Mouse (Mus musculus): ENCODE results near the gene Mospd2. TPM values are rescaled to one million over a fixed set of nuclear protein-coding genes. Genes with fewer than 3 reads are reported as not detected.

Gene Mospd2
- polyA plus RNA-seq, 1 experiment from 2014 or later: 31.6 TPM

GRCm38 (mm10) chrX:164941540-164941939, 38.6 kb downstream of the Mospd2 start:
- no peak overlapping the region for H3K9ac ChIP-seq (replicated peaks; ENCODE audit: low read depth, low read length)
- H3K27ac ChIP-seq (ENCODE audit: low read length): no peak overlapping the region
- ATAC-seq (ENCODE audit: insufficient number of reproducible peaks, insufficient read depth, low FRiP score, low read depth): no peak
- 96% methylated on average over 5 of the region's 5 CpGs for WGBS
- no peaks in the 10 kb centered on the region for H3K36me3 ChIP-seq (ENCODE audit: control insufficient read depth, insufficient read depth, low read length)
- no peak overlapping the region for H3K4me3 ChIP-seq (ENCODE audit: low read depth, low read length)
- H3K9me3 ChIP-seq (ENCODE audit: control insufficient read depth, low read depth, low read length): no peaks in the 10 kb centered on the region
- no peaks in the 10 kb centered on the region for H3K27me3 ChIP-seq (ENCODE audit: control insufficient read depth, insufficient read depth, low read length)
- no peak overlapping the region for H3K4me2 ChIP-seq (replicated peaks; ENCODE audit: low read depth, low read length)
- H3K4me1 ChIP-seq (ENCODE audit: control insufficient read depth, insufficient read depth, low read length): no peaks in the 10 kb centered on the region

DNA sequence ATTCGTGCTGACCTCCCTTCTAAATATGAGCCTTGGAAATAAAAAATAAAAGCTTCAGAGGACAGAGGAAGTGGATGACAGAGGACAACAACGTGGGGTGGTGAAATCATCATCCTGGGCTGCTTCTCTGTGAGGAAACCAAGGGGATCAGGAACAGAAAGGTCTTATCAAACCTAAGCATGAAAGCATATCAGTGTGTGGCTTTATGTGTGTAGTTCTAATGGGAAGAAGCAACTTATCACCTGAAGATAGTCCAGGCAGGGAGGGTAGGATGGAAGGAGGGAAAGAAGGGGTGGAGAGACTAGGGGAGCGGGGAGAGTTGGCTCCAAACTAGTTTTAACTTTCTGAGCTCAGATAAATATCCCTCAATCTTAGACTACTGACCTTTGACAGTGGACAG, 67.2 kb downstream of the Mospd2 start:
- ATAC-seq (ENCODE audit: insufficient number of reproducible peaks, insufficient read depth, low FRiP score, low read depth): no peak
- H3K27ac ChIP-seq (ENCODE audit: low read length): no peak overlapping the region
- WGBS: 76% methylated on average over 3 of the region's 3 CpGs
- H3K4me1 ChIP-seq (ENCODE audit: control insufficient read depth, insufficient read depth, low read length): no peaks in the 10 kb centered on the region
- H3K36me3 ChIP-seq (ENCODE audit: control insufficient read depth, insufficient read depth, low read length): no peaks in the 10 kb centered on the region
- no peaks in the 10 kb centered on the region for H3K27me3 ChIP-seq (ENCODE audit: control insufficient read depth, insufficient read depth, low read length)
- no peaks in the 10 kb centered on the region for H3K9me3 ChIP-seq (ENCODE audit: control insufficient read depth, low read depth, low read length)
- no peak overlapping the region for H3K4me3 ChIP-seq (ENCODE audit: low read depth, low read length)
- no peak overlapping the region for H3K9ac ChIP-seq (replicated peaks; ENCODE audit: low read depth, low read length)
- no peak overlapping the region for H3K4me2 ChIP-seq (replicated peaks; ENCODE audit: low read depth, low read length)

GRCm38 (mm10) chrX:164912186-164912585, 68.0 kb downstream of the Mospd2 start:
- Histone ChIP-seq H3K4me1 (ENCODE audit: control insufficient read depth, insufficient read depth, low read length) (no peaks in the 10 kb centered on the region), H3K27ac (ENCODE audit: low read length) (no peak overlapping the region), H3K27me3 (ENCODE audit: control insufficient read depth, insufficient read depth, low read length) (no peaks in the 10 kb centered on the region), H3K9me3 (ENCODE audit: control insufficient read depth, low read depth, low read length) (no peaks in the 10 kb centered on the region), H3K9ac (replicated peaks; ENCODE audit: low read depth, low read length) (no peak overlapping the region), H3K4me2 (replicated peaks; ENCODE audit: low read depth, low read length) (no peak overlapping the region), H3K36me3 (ENCODE audit: control insufficient read depth, insufficient read depth, low read length) (no peaks in the 10 kb centered on the region), H3K4me3 (ENCODE audit: low read depth, low read length) (no peak overlapping the region)
- WGBS: 73% methylated on average over 4 of the region's 4 CpGs
- ATAC-seq (ENCODE audit: insufficient number of reproducible peaks, insufficient read depth, low FRiP score, low read depth): no peak

DNA sequence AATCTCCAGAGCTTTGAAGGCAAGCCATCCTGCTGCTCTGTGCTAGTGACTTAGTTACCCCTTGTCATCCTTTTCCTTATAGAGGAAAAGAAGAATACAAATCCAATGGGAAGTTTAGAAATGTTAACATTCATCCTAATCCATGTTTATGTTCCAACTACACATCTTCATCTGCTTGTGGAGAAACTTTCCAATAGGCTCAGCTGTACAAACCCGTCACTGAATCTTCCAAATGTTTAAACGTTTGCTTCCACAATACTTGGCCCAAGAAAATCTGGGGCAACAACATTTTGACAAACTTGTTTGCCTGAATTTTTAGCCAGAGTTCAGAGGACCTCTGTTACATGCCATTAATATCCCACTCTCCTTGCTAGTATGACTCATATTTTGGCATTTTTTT, 78.3 kb downstream of the Mospd2 start:
- H3K27ac ChIP-seq (ENCODE audit: low read length): no peak overlapping the region
- H3K9ac ChIP-seq (replicated peaks; ENCODE audit: low read depth, low read length): no peak overlapping the region
- H3K27me3 ChIP-seq (ENCODE audit: control insufficient read depth, insufficient read depth, low read length): no peaks in the 10 kb centered on the region
- no peaks in the 10 kb centered on the region for H3K36me3 ChIP-seq (ENCODE audit: control insufficient read depth, insufficient read depth, low read length)
- ATAC-seq (ENCODE audit: insufficient number of reproducible peaks, insufficient read depth, low FRiP score, low read depth): no peak
- WGBS: 54% methylated on average over 2 of the region's 2 CpGs
- no peak overlapping the region for H3K4me2 ChIP-seq (replicated peaks; ENCODE audit: low read depth, low read length)
- H3K4me3 ChIP-seq (ENCODE audit: low read depth, low read length): no peak overlapping the region
- no peaks in the 10 kb centered on the region for H3K9me3 ChIP-seq (ENCODE audit: control insufficient read depth, low read depth, low read length)
- no peaks in the 10 kb centered on the region for H3K4me1 ChIP-seq (ENCODE audit: control insufficient read depth, insufficient read depth, low read length)

DNA sequence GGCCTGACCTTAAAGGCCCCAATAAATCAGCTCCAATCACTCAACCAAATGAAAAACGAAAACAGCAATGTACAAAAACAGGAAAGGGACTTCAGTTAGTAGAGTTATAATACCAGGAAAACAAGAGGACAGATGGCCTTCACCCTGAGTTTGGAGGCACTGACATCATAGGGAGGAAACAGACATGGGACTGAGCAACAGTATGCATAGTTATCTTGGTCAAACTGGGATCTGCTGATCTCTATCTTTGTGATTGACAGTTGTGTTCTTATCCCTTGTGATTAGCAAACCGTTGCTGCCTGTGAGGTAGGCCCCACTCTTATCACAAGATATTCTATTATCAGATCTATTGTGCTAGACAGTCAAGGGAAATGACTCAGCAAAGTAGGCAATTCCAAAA, 80.4 kb downstream of the Mospd2 start:
- no peak for ATAC-seq (ENCODE audit: insufficient number of reproducible peaks, insufficient read depth, low FRiP score, low read depth)
- Histone ChIP-seq H3K27me3 (ENCODE audit: control insufficient read depth, insufficient read depth, low read length) (no peaks in the 10 kb centered on the region), H3K9me3 (ENCODE audit: control insufficient read depth, low read depth, low read length) (no peaks in the 10 kb centered on the region), H3K9ac (replicated peaks; ENCODE audit: low read depth, low read length) (no peak overlapping the region), H3K4me3 (ENCODE audit: low read depth, low read length) (no peak overlapping the region), H3K4me2 (replicated peaks; ENCODE audit: low read depth, low read length) (no peak overlapping the region), H3K4me1 (ENCODE audit: control insufficient read depth, insufficient read depth, low read length) (no peaks in the 10 kb centered on the region), H3K27ac (ENCODE audit: low read length) (no peak overlapping the region), H3K36me3 (ENCODE audit: control insufficient read depth, insufficient read depth, low read length) (no peaks in the 10 kb centered on the region)
- WGBS: 44% methylated on average over 2 of the region's 2 CpGs

DNA sequence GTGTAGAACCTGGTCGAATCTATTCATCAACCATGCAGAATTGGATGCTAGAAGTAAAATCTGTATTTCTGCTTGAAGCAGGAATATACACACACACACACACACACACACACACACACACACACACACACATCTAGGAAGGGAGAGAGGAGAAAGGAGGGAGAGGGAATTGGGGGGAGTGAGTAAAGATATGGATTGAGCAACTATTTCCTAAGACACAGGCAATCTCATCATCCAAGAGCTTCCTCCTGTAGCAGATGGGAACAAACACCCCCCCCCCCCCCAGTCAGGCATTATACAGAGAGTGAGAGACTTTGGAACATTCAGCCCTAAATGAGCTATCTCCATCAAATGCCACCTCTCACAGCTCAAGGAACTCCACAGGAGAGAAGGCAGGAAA, 93.9 kb downstream of the Mospd2 start:
- H3K4me1 ChIP-seq (ENCODE audit: control insufficient read depth, insufficient read depth, low read length): no peaks in the 10 kb centered on the region
- H3K9me3 ChIP-seq (ENCODE audit: control insufficient read depth, low read depth, low read length): no peaks in the 10 kb centered on the region
- no peaks in the 10 kb centered on the region for H3K27me3 ChIP-seq (ENCODE audit: control insufficient read depth, insufficient read depth, low read length)
- ATAC-seq (ENCODE audit: insufficient number of reproducible peaks, insufficient read depth, low FRiP score, low read depth): no peak
- H3K4me3 ChIP-seq (ENCODE audit: low read depth, low read length): no peak overlapping the region
- no peaks in the 10 kb centered on the region for H3K36me3 ChIP-seq (ENCODE audit: control insufficient read depth, insufficient read depth, low read length)
- H3K4me2 ChIP-seq (replicated peaks; ENCODE audit: low read depth, low read length): no peak overlapping the region
- no peak overlapping the region for H3K27ac ChIP-seq (ENCODE audit: low read length)
- no peak overlapping the region for H3K9ac ChIP-seq (replicated peaks; ENCODE audit: low read depth, low read length)
- 90% methylated on average over 1 of the region's 1 CpGs for WGBS

Other genes with a start within 250 kb of the Mospd2 start
- gene Fancb, start 217 bp upstream of the Mospd2 start, polyA plus RNA-seq (2014; fragmentation: Nextera tagmentation; extraction: Ambion mirVana): 12.0 and 13.2 TPM in 2 replicates
- gene Gm17604, start 24.5 kb upstream of the Mospd2 start, polyA plus RNA-seq (2014; fragmentation: Nextera tagmentation; extraction: Ambion mirVana): not detected in 2 replicates